In the genomic region with DNA sequence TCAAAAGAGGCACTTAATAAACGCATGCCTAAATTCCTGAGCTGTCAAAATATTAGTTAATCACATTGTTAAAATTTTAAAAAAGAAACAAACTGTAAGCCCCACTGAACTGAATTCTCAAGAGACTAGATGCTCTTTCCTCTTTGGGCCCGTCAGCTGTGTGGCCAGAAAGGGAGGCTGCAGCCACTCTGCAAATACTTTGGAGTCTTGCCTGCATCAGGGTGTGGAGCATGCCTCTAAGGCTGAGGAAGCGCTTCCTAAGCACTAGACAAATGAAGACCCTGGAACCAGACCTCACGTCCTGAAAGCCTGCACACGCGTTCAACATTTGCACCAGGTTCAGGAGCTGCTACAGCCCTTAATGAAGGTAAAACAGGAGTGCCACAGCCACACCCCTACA, we compare ENCODE assay signal across 19 mouse cellular contexts. TPM values are rescaled to one million over a fixed set of nuclear protein-coding genes. Genes with fewer than 3 reads are reported as not detected.
A peak's percentile ranks its signal among the peaks of the same experiment; 100 is the strongest.
DNase-seq lines count a peak whose midpoint lies in the region.
"Had no signal": no experiment of that assay in that cellular context is flagged by ENCODE, and none has a peak within 500 bp of the region (broad histone marks: within the 10 kb centered on the region; RNA-seq: fewer than 3 reads in every experiment).

No protein-coding gene starts in this region.

- peak; percentile 52 for DNase-seq in gastrocnemius, adult 18-20 months (ENCODE audit: low spot score)
- DNase-seq in gastrocnemius, postnatal 36 days, result no peak
- peak; percentile 52 to 57 for DNase-seq in heart, postnatal 10 days
- no peak for DNase-seq in heart, postnatal 25 days (ENCODE audit: low spot score)
- peak; percentile 47 for DNase-seq in lung, postnatal 10 days
- DNase-seq in lung, postnatal 36 days, result no peak
- DNase-seq in urinary bladder, postnatal 14 days (ENCODE audit: low spot score), result no peak
- DNase-seq: adrenal gland, postnatal 10 days; cerebellum, adult 11 months; cerebellum, adult 9-10 months; embryo, embryonic 11 days; kidney, adult 18-20 months; layer of hippocampus, postnatal 36 days; left cerebral cortex, postnatal 4 days; liver, embryonic 13.5 days; lung, adult 18-20 months; midbrain, embryonic 14.5 days; retina, postnatal 1 day; right cerebral cortex, postnatal 14 days had no signal

- intact Hi-C loops in gastrocnemius, postnatal 36 days (cut with DNase I), result loop anchor here (5.0 kb wide), 1 partner anchor 84 kb away; no protein-coding TSS in a partner anchor
- intact Hi-C loops in heart, postnatal 10 days (cut with DNase I), result no loop called here
- intact Hi-C loops in heart, postnatal 25 days (cut with DNase I), result no loop called here

RNA-seq across cellular contexts. Expression of a gene that starts 7.0 kb away (rescaled TPM):
- 10 to 100 TPM in 1 of 2 experiments, 1 to 10 TPM in 1; 8.9 to 10.6 TPM for total RNA-seq in gastrocnemius, adult 18-20 months (2021)
- 1 to 10 TPM; 8.9 to 9.5 TPM for total RNA-seq in gastrocnemius, postnatal 36 days (2021)
- 10 to 100 TPM; 28.2 to 30.9 TPM for total RNA-seq in heart, postnatal 10 days (2021)
- total RNA-seq in heart, postnatal 25 days (2021), result 10 to 100 TPM; 23.0 to 24.2 TPM

RNA-seq across cellular contexts. Expression of a gene that starts 36.1 kb away (rescaled TPM):
- total RNA-seq in gastrocnemius, adult 18-20 months (2021), result 100 to 1,000 TPM in 1 of 2 experiments, 10 to 100 TPM in 1; 96.7 to 105 TPM
- 10 to 100 TPM; 78.6 to 82.9 TPM for total RNA-seq in gastrocnemius, postnatal 36 days (2021)
- 10 to 100 TPM; 86.2 to 99.2 TPM for total RNA-seq in heart, postnatal 10 days (2021)
- 10 to 100 TPM; 71.4 to 71.9 TPM for total RNA-seq in heart, postnatal 25 days (2021)

Comparison
In these comparisons a context has a peak if more than half of its experiments do, and no peak if none do; other contexts are left out.
1. DNase-seq: peak in gastrocnemius, adult 18-20 months (single experiment), heart, postnatal 10 days (2 of 2) and lung, postnatal 10 days (single experiment); none in gastrocnemius, postnatal 36 days (0 of 2), heart, postnatal 25 days (single experiment), lung, postnatal 36 days (single experiment) and urinary bladder, postnatal 14 days (single experiment).